Mouse (Mus musculus) neutrophil, adult 59 days (primary cell): ENCODE measurements around the gene Magea3. TPM values are rescaled to one million over a fixed set of nuclear protein-coding genes. Genes with fewer than 3 reads are reported as not detected.

Source experiments
- total RNA-seq, 2 experiments: library from RNA; stranded (reverse); gene quantifications; 1 replicate in 1 of 2; 2 replicates in 1 of 2; pipeline ENCODE4 v1.2.4; 2023

Magea3 gene
- not detected for total RNA-seq

GRCm38 (mm10) chrX:154949405-154949804, at the start of gene Magea3:
Magea3 (minus strand) TSS chrX:154949505.

GRCm38 (mm10) chrX:154995750-154996149, 46.4 kb upstream of the Magea3 start, which contains the start of gene Magea8:
Magea8 (minus strand) TSS chrX:154995850.

GRCm38 (mm10) chrX:154935887-154936286, 13.4 kb downstream of the Magea3 start, which contains the start of gene Magea6:
Magea6 (minus strand) TSS chrX:154935987.

Other genes starting within 250 kb of the Magea3 start
- gene Cldn34b1, start 59.2 kb downstream of the Magea3 start, total RNA-seq, result not detected
- gene Magea6, start 13.5 kb downstream of the Magea3 start, total RNA-seq, result not detected
- not detected for gene Magea8, start 46.3 kb upstream of the Magea3 start, total RNA-seq
- gene Magea5, start 113.6 kb upstream of the Magea3 start, total RNA-seq, result not detected
- gene Magea1, start 140.3 kb upstream of the Magea3 start, total RNA-seq, result not detected
- gene Magea2, start 144.2 kb upstream of the Magea3 start, total RNA-seq, result not detected
- gene Cldn34b2, start 178.9 kb upstream of the Magea3 start, total RNA-seq, result not detected